Mouse (Mus musculus) heart, adult 10 weeks (tissue): ENCODE results near the gene Neil1. TPM values are rescaled to one million over a fixed set of nuclear protein-coding genes. Genes with fewer than 3 reads are reported as not detected.

ENCODE experiments used
- polyA plus RNA-seq: library from polyadenylated mRNA; stranded (reverse); fragments of 350-450 nt; fragmentation: Illumina TruSeq; extraction: RNeasy Lipid Tissue Mini Kit (QIAGEN cat#74804); gene quantifications from one replicate; pipeline ENCODE4 v1.2.3, GENCODE M21; 2014; ENCODE audit warnings: low read depth, low replicate concordance

The Neil1 gene
- 7.2 TPM for polyA plus RNA-seq

DNA sequence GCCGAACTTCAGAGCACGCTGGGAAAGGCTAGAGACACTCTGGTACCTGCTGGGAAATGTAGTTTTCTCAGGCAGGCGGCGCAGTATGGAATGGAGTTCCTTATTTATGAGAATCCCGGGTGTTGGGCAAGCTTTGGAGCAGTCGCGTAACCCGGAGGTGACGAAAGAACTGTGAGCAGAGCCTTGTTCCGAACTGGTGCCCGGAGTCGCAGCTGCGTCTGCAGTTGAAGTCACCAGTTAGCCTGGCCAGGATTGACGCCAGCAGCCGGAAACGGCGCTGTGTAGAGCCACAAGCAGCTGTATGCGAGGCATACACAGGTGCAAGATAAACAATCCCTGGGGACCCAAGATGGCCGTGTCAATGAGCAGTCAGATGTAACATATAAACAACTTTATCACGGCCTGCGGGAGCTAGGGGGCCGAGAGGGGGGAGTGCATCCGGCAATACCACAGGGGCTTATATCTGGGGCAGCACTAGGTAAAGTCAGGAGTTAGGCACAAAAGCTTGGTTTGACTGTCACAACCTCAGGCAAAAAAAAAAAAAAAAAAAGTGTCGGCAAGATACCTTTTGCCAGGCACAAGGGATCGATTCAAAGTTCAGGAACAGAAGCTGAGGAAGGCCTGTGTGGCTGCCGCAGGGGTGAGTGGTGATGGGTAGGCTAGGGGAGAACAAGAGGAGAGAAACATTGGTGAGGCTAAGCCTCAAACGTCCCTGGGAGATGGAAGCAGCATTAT is at the start of gene Neil1:
Gene Neil1, minus strand, starts transcription at position 162 of the 735 bp plus-strand sequence.

DNA sequence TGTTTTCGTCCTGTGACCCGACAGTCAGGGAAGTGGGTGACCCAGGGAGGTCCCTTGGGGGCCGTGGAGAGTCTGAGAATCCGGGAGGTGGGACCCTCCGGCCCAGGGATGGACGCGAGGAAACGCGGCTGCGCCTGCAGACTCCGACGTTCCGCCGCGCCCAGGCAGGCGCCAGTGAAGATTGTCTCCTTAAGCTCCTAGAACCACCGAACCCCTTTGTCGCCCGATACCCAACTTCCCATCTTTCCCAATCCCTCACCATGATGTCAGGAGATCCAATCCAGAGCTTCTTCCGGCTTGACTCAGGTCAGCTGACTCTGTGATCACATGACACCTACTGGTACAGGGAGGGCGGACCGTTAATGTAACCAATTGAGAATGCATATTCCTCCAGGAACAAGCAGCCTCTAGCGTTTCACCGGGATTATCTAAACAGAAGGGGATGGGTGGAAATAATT is 9.9 kb upstream of the Neil1 start, which contains the start of gene Commd4:
Gene Commd4, minus strand, starts transcription at position 319 of the 458 bp plus-strand sequence.

DNA sequence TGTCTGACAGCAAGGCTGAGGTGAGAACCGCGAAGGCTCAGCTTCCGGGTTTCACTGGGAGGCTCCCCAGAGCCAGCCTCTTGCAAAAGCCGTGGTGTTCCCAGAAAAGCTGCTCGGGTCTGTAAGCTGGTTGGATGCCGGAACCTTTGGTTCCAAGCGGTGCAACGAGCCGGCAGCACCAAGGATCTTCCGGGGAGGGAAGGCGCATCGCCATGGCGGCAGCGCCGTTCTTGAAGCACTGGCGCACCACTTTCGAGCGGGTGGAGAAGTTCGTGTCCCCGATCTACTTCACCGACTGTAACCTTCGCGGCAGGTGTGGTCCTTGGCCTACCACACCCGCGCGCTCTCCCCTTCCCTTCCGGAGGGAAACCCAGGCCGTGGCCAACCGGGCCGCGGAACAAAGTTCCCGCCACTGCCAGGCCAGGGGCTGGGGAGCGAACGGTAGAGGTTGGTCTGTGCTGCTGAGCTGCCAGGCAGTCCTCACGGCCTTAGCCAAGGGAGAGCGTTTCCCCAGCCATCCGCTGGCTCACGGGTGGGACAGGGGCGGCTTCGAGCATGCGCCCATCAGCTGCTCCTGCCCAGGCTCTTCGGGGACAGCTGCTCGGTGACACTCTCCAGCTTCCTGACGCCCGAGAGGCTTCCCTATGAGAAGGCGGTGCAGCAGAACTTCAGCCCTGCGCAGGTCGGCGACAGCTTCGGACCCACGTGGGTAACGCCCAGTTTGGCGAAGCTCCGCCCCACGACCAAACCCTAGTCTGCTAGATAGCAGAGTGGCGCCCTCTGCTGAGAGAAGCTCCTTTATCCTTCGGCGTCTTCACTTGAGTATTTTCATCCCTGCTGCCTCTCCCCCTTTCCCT is 17.3 kb downstream of the Neil1 start, which contains the start of gene Man2c1:
Gene Man2c1, plus strand, starts transcription at position 114 of the 857 bp plus-strand sequence.

Other genes with a start within 250 kb of the Neil1 start
- 6.0 TPM for gene Snx33, start 219.9 kb downstream of the Neil1 start, polyA plus RNA-seq
- 57.7 TPM for gene Imp3, start 210.8 kb downstream of the Neil1 start, polyA plus RNA-seq
- gene Snupn, start 197.4 kb downstream of the Neil1 start, polyA plus RNA-seq, result 15.4 TPM
- 8.3 TPM for gene Ptpn9, start 153.4 kb downstream of the Neil1 start, polyA plus RNA-seq
- 15.7 TPM for gene Sin3a, start 76.3 kb downstream of the Neil1 start, polyA plus RNA-seq
- 72.6 TPM for gene Man2c1, start 17.6 kb downstream of the Neil1 start, polyA plus RNA-seq
- gene Commd4, start 10.0 kb upstream of the Neil1 start, polyA plus RNA-seq, result 40.3 TPM
- gene Trcg1, start 88.3 kb upstream of the Neil1 start, polyA plus RNA-seq, result not detected
- 4.6 TPM for gene 1700017B05Rik, start 114.3 kb upstream of the Neil1 start, polyA plus RNA-seq